Mouse (Mus musculus) embryonic facial prominence, embryonic 14.5 days (tissue): ENCODE measurements around the gene Tmem120a. TPM values are rescaled to one million over a fixed set of nuclear protein-coding genes. Genes with fewer than 3 reads are reported as not detected.

Source experiments
- ATAC-seq: fragments of 200-750 bp; cut with Nextera tagmentation; 2 replicates; pipeline ENCODE4 v1.8.0; 2017; ENCODE audit warnings: low read depth, moderate number of reproducible peaks, moderate TSS enrichment
- DNase-seq: peaks from one replicate; pipeline ENCODE4 v3.0.0-alpha.2; 2015; ENCODE audit warnings: low spot score
- H3K27ac ChIP-seq: fragments of 300-500 bp; sonication (generic); replicated peaks from 2 replicates; pipeline ENCODE4 v1.5.1; 2014; ENCODE audit warnings: low read depth, mild to moderate bottlenecking, low read length, moderate library complexity
- H3K27me3 ChIP-seq: fragments of 300-500 bp; sonication (generic); replicated peaks from 2 replicates; pipeline ENCODE4 v1.6.1; 2014; ENCODE audit warnings: low read length; ENCODE audit not compliant: control insufficient read depth, insufficient read depth
- H3K36me3 ChIP-seq: fragments of 300-500 bp; sonication (generic); 2 replicates; pipeline ENCODE4 v1.6.1; 2014; ENCODE audit warnings: low read length, mixed read lengths; ENCODE audit not compliant: control insufficient read depth, insufficient read depth
- H3K4me1 ChIP-seq: fragments of 300-500 bp; sonication (generic); 2 replicates; pipeline ENCODE4 v1.6.1; 2014; ENCODE audit warnings: antibody characterized with exemption, low read length; ENCODE audit not compliant: control insufficient read depth, insufficient read depth
- H3K4me2 ChIP-seq: fragments of 300-500 bp; sonication (generic); 2 replicates; pipeline ENCODE4 v1.6.1; 2014; ENCODE audit warnings: low read depth, mild to moderate bottlenecking, low read length, moderate library complexity, mixed read lengths
- H3K4me3 ChIP-seq: fragments of 300-500 bp; sonication (generic); 2 replicates; pipeline ENCODE4 v1.5.1; 2014; ENCODE audit warnings: low read depth, mild to moderate bottlenecking, low read length
- H3K9ac ChIP-seq: fragments of 300-500 bp; sonication (generic); 2 replicates; pipeline ENCODE4 v1.6.1; 2014; ENCODE audit warnings: low read depth, mild to moderate bottlenecking, low read length, moderate library complexity, mixed read lengths
- H3K9me3 ChIP-seq: fragments of 300-500 bp; sonication (generic); 2 replicates; pipeline ENCODE4 v1.6.1; 2016; ENCODE audit warnings: low read length; ENCODE audit not compliant: control insufficient read depth
- WGBS: fragments of 180-500 bp; shearing (Covaris S2); extraction: QIAGEN DNeasy Blood & Tissue Kit; methylation state at CpG from one replicate; pipeline ENCODE4 v1.1.7; 2014; 5-methylcytosine and 5-hydroxymethylcytosine counted together
- polyA plus RNA-seq: library from polyadenylated mRNA; unstranded; fragments of >200 nt; fragmentation: Nextera tagmentation; extraction: Ambion mirVana; gene quantifications from 2 replicates; pipeline ENCODE4 v1.2.1, GENCODE M21; 2014

Tmem120a gene
- polyA plus RNA-seq, 1 experiment from 2014 or later = 36.7 TPM

- peak; percentile 80 for DNase-seq
- WGBS = 3% methylated on average over 7 of the region's 7 CpGs
Observed at GRCm38 (mm10) chr5:135763526-135763925, 19.3 kb upstream of the Tmem120a start.

GRCm38 (mm10) chr5:135761881-135762280 lies 17.6 kb upstream of the Tmem120a start:
- no peak overlapping the region for H3K4me3 ChIP-seq
- 86% methylated on average over 3 of the region's 3 CpGs for WGBS
- ATAC-seq (no peak), DNase-seq (no peak)
- no peaks in the 10 kb centered on the region for H3K4me1 ChIP-seq
- no peak overlapping the region for H3K9ac ChIP-seq
- no peak overlapping the region for H3K27ac ChIP-seq
- H3K36me3 ChIP-seq = no peaks in the 10 kb centered on the region
- H3K4me2 ChIP-seq = no peak overlapping the region
- H3K9me3 ChIP-seq = no peaks in the 10 kb centered on the region
- no peaks in the 10 kb centered on the region for H3K27me3 ChIP-seq

More at GRCm38 (mm10) chr5:135763526-135763925, 19.3 kb upstream of the Tmem120a start:
- peak; percentile 67; the same call in 1 of the 2 replicates for ATAC-seq
- no peak overlapping the region for H3K9ac ChIP-seq
- no peak overlapping the region for H3K4me3 ChIP-seq
- no peaks in the 10 kb centered on the region for H3K4me1 ChIP-seq
- H3K27me3 ChIP-seq = no peaks in the 10 kb centered on the region
- no peak overlapping the region for H3K27ac ChIP-seq
- no peaks in the 10 kb centered on the region for H3K36me3 ChIP-seq
- no peak overlapping the region for H3K4me2 ChIP-seq
- no peaks in the 10 kb centered on the region for H3K9me3 ChIP-seq

- Histone ChIP-seq H3K27ac (no peak overlapping the region), H3K4me1 (no peaks in the 10 kb centered on the region), H3K27me3 (no peaks in the 10 kb centered on the region), H3K4me3 (no peak overlapping the region), H3K9me3 (peaks cover 4% of the 10 kb centered on the region), H3K36me3 (no peaks in the 10 kb centered on the region), H3K9ac (no peak overlapping the region), H3K4me2 (no peak overlapping the region)
- no peak for ATAC-seq
- 80% methylated on average over 2 of the region's 2 CpGs for whole genome bisulfite sequencing
- no peak for DNase-seq
Observed at GRCm38 (mm10) chr5:135751595-135751994, 7.3 kb upstream of the Tmem120a start.

- ATAC-seq = no peak
- DNase-seq = no peak
- H3K4me1 ChIP-seq = no peaks in the 10 kb centered on the region
- no peak overlapping the region for H3K27ac ChIP-seq
- 83% methylated on average over 1 of the region's 1 CpGs for WGBS
- H3K4me3 ChIP-seq = no peak overlapping the region
- H3K4me2 ChIP-seq = no peak overlapping the region
- H3K9me3 ChIP-seq = peaks cover 4% of the 10 kb centered on the region
- no peaks in the 10 kb centered on the region for H3K36me3 ChIP-seq
- H3K27me3 ChIP-seq = no peaks in the 10 kb centered on the region
- no peak overlapping the region for H3K9ac ChIP-seq
Observed at GRCm38 (mm10) chr5:135751041-135751440, 6.8 kb upstream of the Tmem120a start.

- no peaks in the 10 kb centered on the region; the same call in 1 of the 2 replicates for H3K4me1 ChIP-seq
- peak overlapping the region; percentile 63; the same call in 1 of the 2 replicates for H3K27ac ChIP-seq
- H3K4me3 ChIP-seq = peak overlapping the region; percentile 93
- H3K4me2 ChIP-seq = peak overlapping the region; percentile 95
- no peaks in the 10 kb centered on the region for H3K27me3 ChIP-seq
- WGBS = 19% methylated on average over 12 of the region's 12 CpGs
- peak overlapping the region; percentile 79 for H3K9ac ChIP-seq
- DNase-seq (no peak), ATAC-seq (no peak; the same call in 1 of the 2 replicates)
- H3K36me3 ChIP-seq = no peaks in the 10 kb centered on the region
- H3K9me3 ChIP-seq = peaks cover 4% of the 10 kb centered on the region
Observed at GRCm38 (mm10) chr5:135744742-135745141, 494 bp upstream of the Tmem120a start.

- DNase-seq (peak; percentile 48), ATAC-seq (0 out of 2 replicates have a peak, but pooled peaks have one; percentile 41)
Observed at GRCm38 (mm10) chr5:135742941-135743740, 1.1 kb downstream of the Tmem120a start.

GRCm38 (mm10) chr5:135742156-135742555 lies 2.1 kb downstream of the Tmem120a start:
- H3K4me2 ChIP-seq = no peak overlapping the region
- no peak overlapping the region for H3K27ac ChIP-seq
- no peak overlapping the region for H3K9ac ChIP-seq
- no peaks in the 10 kb centered on the region; the same call in 1 of the 2 replicates for H3K4me1 ChIP-seq
- WGBS = 47% methylated on average over 9 of the region's 10 CpGs
- no peak for ATAC-seq
- DNase-seq = no peak
- H3K4me3 ChIP-seq = no peak overlapping the region
- H3K36me3 ChIP-seq = peaks cover 6% of the 10 kb centered on the region; the same call in 1 of the 2 replicates
- no peaks in the 10 kb centered on the region for H3K27me3 ChIP-seq
- H3K9me3 ChIP-seq = no peaks in the 10 kb centered on the region

More at GRCm38 (mm10) chr5:135742941-135743740, 1.1 kb downstream of the Tmem120a start:
- Histone ChIP-seq H3K4me1 (no peaks in the 10 kb centered on the region; the same call in 1 of the 2 replicates), H3K4me3 (peak overlapping the region; percentile 93), H3K27me3 (no peaks in the 10 kb centered on the region), H3K27ac (no peak overlapping the region), H3K9ac (peak overlapping the region; percentile 79), H3K4me2 (peak overlapping the region; percentile 95), H3K9me3 (peaks cover 4% of the 10 kb centered on the region), H3K36me3 (no peaks in the 10 kb centered on the region)
- 22% methylated on average over 18 of the region's 18 CpGs for WGBS

GRCm38 (mm10) chr5:135738266-135738665 lies 6.0 kb downstream of the Tmem120a start:
- WGBS = 27% methylated on average over 6 of the region's 6 CpGs
- H3K4me2 ChIP-seq = no peak overlapping the region
- no peak overlapping the region for H3K27ac ChIP-seq
- no peaks in the 10 kb centered on the region for H3K9me3 ChIP-seq
- no peak overlapping the region for H3K9ac ChIP-seq
- no peaks in the 10 kb centered on the region for H3K27me3 ChIP-seq
- no peaks in the 10 kb centered on the region; the same call in 1 of the 2 replicates for H3K4me1 ChIP-seq
- no peak overlapping the region for H3K4me3 ChIP-seq
- H3K36me3 ChIP-seq = peaks cover 43% of the 10 kb centered on the region
- no peak for ATAC-seq
- no peak for DNase-seq
